Mouse (Mus musculus) liver, embryonic 14.5 days (tissue): Measurements from ENCODE around the gene Slc39a10. TPM values are rescaled to one million over a fixed set of nuclear protein-coding genes. Genes with fewer than 3 reads are reported as not detected.

Experiments
- ATAC-seq: fragments of 200-750 bp; cut with Nextera tagmentation; 2 replicates; pipeline ENCODE4 v1.8.0; 2017; ENCODE audit warnings: moderate number of reproducible peaks, mild to moderate bottlenecking, moderate library complexity; ENCODE audit not compliant: insufficient read depth
- DNase-seq, 3 experiments: peaks; one replicate each; pipeline ENCODE4 v3.0.0-alpha.2; 2012 to 2013; ENCODE audit warnings: low read depth in 3 of 3, low spot score in 3 of 3
- H3K27ac ChIP-seq: fragments of 300-500 bp; sonication (generic); 2 replicates; pipeline ENCODE4 v1.5.1; 2014; ENCODE audit warnings: moderate library complexity, mild to moderate bottlenecking, control low read depth, inconsistent platforms
- H3K27me3 ChIP-seq: fragments of 300-500 bp; sonication (generic); 2 replicates; pipeline ENCODE4 v1.6.1; 2014; ENCODE audit warnings: mild to moderate bottlenecking, low read length, moderate library complexity; ENCODE audit not compliant: control insufficient read depth, insufficient read depth
- H3K36me3 ChIP-seq: fragments of 300-500 bp; sonication (generic); replicated peaks from 2 replicates; pipeline ENCODE4 v1.6.1; 2014; ENCODE audit warnings: low read depth; ENCODE audit not compliant: control insufficient read depth, insufficient read depth
- H3K4me1 ChIP-seq, 2 experiments: fragments of 200-500 bp in 1 of 2; fragments of 300-500 bp in 1 of 2; sonication (generic) in 1 of 2; replicated peaks; 2 replicates each; pipeline ENCODE4 v1.6.1; 2012 to 2014; ENCODE audit warnings: antibody characterized with exemption in 1 of 2, inconsistent platforms in 1 of 2, low read length in 1 of 2; ENCODE audit not compliant: control insufficient read depth in 2 of 2, insufficient read depth in 2 of 2
- H3K4me2 ChIP-seq: fragments of 300-500 bp; sonication (generic); 2 replicates; pipeline ENCODE4 v1.6.1; 2014; ENCODE audit warnings: low read depth, mild to moderate bottlenecking, control low read depth, moderate library complexity
- H3K4me3 ChIP-seq, 2 experiments: fragments of 200-500 bp in 1 of 2; fragments of 300-500 bp in 1 of 2; sonication (generic) in 1 of 2; 2 replicates each; pipeline ENCODE4 v1.5.1; 2012 to 2014; ENCODE audit warnings: low read depth in 2 of 2, low read length in 2 of 2, mild to moderate bottlenecking in 2 of 2, control low read depth in 1 of 2, inconsistent platforms in 1 of 2, moderate library complexity in 1 of 2; ENCODE audit not compliant: insufficient read depth in 1 of 2
- H3K9ac ChIP-seq: fragments of 300-500 bp; sonication (generic); replicated peaks from 2 replicates; pipeline ENCODE4 v1.6.1; 2014; ENCODE audit warnings: mild to moderate bottlenecking, control low read depth, moderate library complexity
- H3K9me3 ChIP-seq: fragments of 300-500 bp; sonication (generic); 2 replicates; pipeline ENCODE4 v1.6.1; 2016; ENCODE audit warnings: low read length, mixed read lengths; ENCODE audit not compliant: control insufficient read depth
- CTCF ChIP-seq: IDR thresholded peaks from 2 replicates; pipeline ENCODE4 v1.5.1; 2016; ENCODE audit warnings: antibody characterized with exemption, low read depth, control low read depth
- EP300 ChIP-seq: IDR thresholded peaks from 2 replicates; pipeline ENCODE4 v1.6.1; 2016; ENCODE audit warnings: antibody characterized with exemption, low read depth
- WGBS: fragments of 180-500 bp; shearing (Covaris S2); extraction: QIAGEN DNeasy Blood & Tissue Kit; methylation state at CpG from one replicate; pipeline ENCODE4 v1.1.7; 2014; ENCODE audit not compliant: insufficient replicate concordance; 5-methylcytosine and 5-hydroxymethylcytosine counted together
- polyA plus RNA-seq, 2 experiments: library from polyadenylated mRNA; depleted of rRNA in 1 of 2; stranded (reverse) in 1 of 2; unstranded in 1 of 2; fragments of >200 nt; fragmentation: Nextera tagmentation in 1 of 2; extraction: Ambion mirVana in 1 of 2; gene quantifications; 2 replicates each; pipeline versions ENCODE4 v1.2.1 to v1.2.3; 2012 to 2014

Slc39a10 gene
- 1.7 and 2.2 TPM in 2 replicates for polyA plus RNA-seq (2012; rRNA removed)
- 4.0 and 5.2 TPM in 2 replicates for polyA plus RNA-seq (2014; fragmentation: Nextera tagmentation; extraction: Ambion mirVana)

- no peak within 1 kb of the TSS for H3K4me2 ChIP-seq
- DNase-seq = no peak
- H3K9me3 ChIP-seq = no peaks in the 10 kb centered on the region
- TF ChIP-seq CTCF = no peak
- TF ChIP-seq EP300 = no peak
- H3K36me3 ChIP-seq = no peaks in the 10 kb centered on the region
- WGBS = 52% methylated on average over 3 of the region's 3 CpGs
- no peak for ATAC-seq
- H3K4me1 ChIP-seq = 0 out of 4 replicates have a peak, but pooled peaks cover 0 to 2% of the 10 kb centered on the region in 2 experiments
- H3K4me3 ChIP-seq = no peak within 1 kb of the TSS
- H3K27ac ChIP-seq = no peak within 1 kb of the TSS
- no peaks in the 10 kb centered on the region for H3K27me3 ChIP-seq
- H3K9ac ChIP-seq = no peak within 1 kb of the TSS
Observed at GRCm38 (mm10) chr1:46892752-46893151, at the start of gene Slc39a10. TSS of gene Slc39a10 (minus strand) at chr1:46892852.

GRCm38 (mm10) chr1:46939295-46939694, 46.6 kb upstream of the Slc39a10 start:
- Histone ChIP-seq H3K9me3 (no peaks in the 10 kb centered on the region), H3K4me3 (no peak overlapping the region), H3K4me1 (no peaks in the 10 kb centered on the region), H3K27me3 (no peaks in the 10 kb centered on the region), H3K27ac (no peak overlapping the region), H3K9ac (no peak overlapping the region), H3K36me3 (no peaks in the 10 kb centered on the region), H3K4me2 (no peak overlapping the region)
- TF ChIP-seq EP300 (no peak), CTCF (no peak)
- ATAC-seq = no peak
- WGBS = 65% methylated on average over 2 of the region's 2 CpGs
- DNase-seq = no peak

GRCm38 (mm10) chr1:46937641-46938040, 45.0 kb upstream of the Slc39a10 start:
- no peak overlapping the region for H3K9ac ChIP-seq
- H3K9me3 ChIP-seq = no peaks in the 10 kb centered on the region
- no peaks in the 10 kb centered on the region for H3K27me3 ChIP-seq
- 73% methylated on average over 2 of the region's 2 CpGs for WGBS
- H3K27ac ChIP-seq = no peak overlapping the region
- no peak overlapping the region for H3K4me2 ChIP-seq
- no peak for ATAC-seq
- no peak for DNase-seq
- H3K4me3 ChIP-seq = no peak overlapping the region
- H3K4me1 ChIP-seq = no peaks in the 10 kb centered on the region
- H3K36me3 ChIP-seq = no peaks in the 10 kb centered on the region
- TF ChIP-seq CTCF (no peak), EP300 (no peak)

- DNase-seq (no peak), ATAC-seq (no peak)
- no peak for TF ChIP-seq EP300
- TF ChIP-seq CTCF = no peak
- Histone ChIP-seq H3K27me3 (no peaks in the 10 kb centered on the region), H3K4me2 (no peak overlapping the region), H3K4me1 (no peaks in the 10 kb centered on the region), H3K9me3 (no peaks in the 10 kb centered on the region), H3K36me3 (no peaks in the 10 kb centered on the region), H3K27ac (no peak overlapping the region), H3K4me3 (no peak overlapping the region), H3K9ac (no peak overlapping the region)
Observed at GRCm38 (mm10) chr1:46927104-46927503, 34.5 kb upstream of the Slc39a10 start.

- Histone ChIP-seq H3K9ac (no peak overlapping the region), H3K4me3 (no peak overlapping the region), H3K4me2 (no peak overlapping the region), H3K27me3 (no peaks in the 10 kb centered on the region), H3K27ac (no peak overlapping the region), H3K9me3 (no peaks in the 10 kb centered on the region), H3K36me3 (no peaks in the 10 kb centered on the region), H3K4me1 (no peaks in the 10 kb centered on the region)
- ATAC-seq (no peak), DNase-seq (no peak)
- WGBS = 14% methylated on average over 3 of the region's 3 CpGs
- TF ChIP-seq CTCF = no peak
- no peak for TF ChIP-seq EP300
Observed at GRCm38 (mm10) chr1:46926239-46926638, 33.6 kb upstream of the Slc39a10 start.
